ENCODE assay signal across 8 mouse cellular contexts in genomic region chr2:119897090-119897732, GRCm38 (mm10). TPM values are rescaled to one million over a fixed set of nuclear protein-coding genes. Genes with fewer than 3 reads are reported as not detected.
DNase-seq lines count a peak whose midpoint lies in the region; ATAC-seq lines count a peak whose summit lies in the region.

Gene Mga (plus strand): TSS chr2:119897228.

- peak; percentile 99 for DNase-seq in adipocyte (ENCODE audit: low spot score)
- DNase-seq in embryo, embryonic 10 days (ENCODE audit: low spot score): peak; percentile 100
- peak; percentile 96 for DNase-seq in gastrocnemius, postnatal 10 days
- peak; percentile 98 for DNase-seq in induced T-regulatory cell, adult 2 months (ENCODE audit: low read depth)
- DNase-seq in left cerebral cortex, adult 9 months (ENCODE audit: low spot score in 2 of 2): peak; percentile 87 to 92
- peak; percentile 97 for DNase-seq in right cerebral cortex, postnatal 14 days
- peak; percentile 92 to 95 for DNase-seq in urinary bladder, postnatal 36 days (ENCODE audit: low spot score in 2 of 2)

- ATAC-seq in megakaryocyte progenitor cell, adult 5-6 weeks (replicated peaks; ENCODE audit: poor library complexity): peak; percentile 89

RNA-seq across cellular contexts. Expression of gene Mga, which starts in this region (rescaled TPM):
- 10 to 100 TPM; 44.9 to 54.4 TPM for total RNA-seq in gastrocnemius, postnatal 10 days (2021)
- total RNA-seq in megakaryocyte progenitor cell, adult 5-6 weeks (2015): 60.7 and 96.3 TPM in 2 replicates
- 39.4 and 64.1 TPM in 2 replicates for total RNA-seq in megakaryocyte progenitor cell, adult 5-6 weeks (2017)

Comparison
In these comparisons a context has a peak if more than half of its experiments do, and no peak if none do; other contexts are left out.
1. Peak in every context shown above with its lines: DNase-seq and ATAC-seq.